Mouse (Mus musculus): Measurements from ENCODE around the gene Btbd9. TPM values are rescaled to one million over a fixed set of nuclear protein-coding genes. Genes with fewer than 3 reads are reported as not detected.

Gene Btbd9
- polyA plus RNA-seq, 1 experiment from 2014 or later: 40.9 TPM

GRCm38 (mm10) chr17:30214393-30214792 is 361.9 kb downstream of the Btbd9 start:
- Histone ChIP-seq H3K4me1 (ENCODE audit: control insufficient read depth in 2 of 2, insufficient read depth in 2 of 2, low read length in 2 of 2) (peaks cover 18 to 39% of the 10 kb centered on the region in 2 experiments), H3K4me3 (ENCODE audit: control insufficient read depth in 1 of 2, insufficient read depth in 1 of 2, low read depth in 1 of 2, low read length in 2 of 2) (no peak overlapping the region), H3K9me3 (ENCODE audit: control insufficient read depth, low read length) (no peaks in the 10 kb centered on the region), H3K36me3 (ENCODE audit: control insufficient read depth, insufficient read depth, low read length) (peaks cover 34% of the 10 kb centered on the region), H3K9ac (ENCODE audit: low read length) (no peak overlapping the region), H3K27me3 (ENCODE audit: control insufficient read depth, insufficient read depth, low read length) (no peaks in the 10 kb centered on the region), H3K27ac (replicated peaks in 1 of 2; ENCODE audit: control insufficient read depth in 1 of 2, insufficient read depth in 1 of 2, low read depth in 2 of 2, low read length in 2 of 2) (no peak overlapping the region), H3K4me2 (ENCODE audit: low read length) (no peak overlapping the region)
- WGBS: 33% methylated on average over 6 of the region's 6 CpGs
- ATAC-seq (ENCODE audit: insufficient number of reproducible peaks, insufficient read depth, low FRiP score, low read depth): no peak

DNA sequence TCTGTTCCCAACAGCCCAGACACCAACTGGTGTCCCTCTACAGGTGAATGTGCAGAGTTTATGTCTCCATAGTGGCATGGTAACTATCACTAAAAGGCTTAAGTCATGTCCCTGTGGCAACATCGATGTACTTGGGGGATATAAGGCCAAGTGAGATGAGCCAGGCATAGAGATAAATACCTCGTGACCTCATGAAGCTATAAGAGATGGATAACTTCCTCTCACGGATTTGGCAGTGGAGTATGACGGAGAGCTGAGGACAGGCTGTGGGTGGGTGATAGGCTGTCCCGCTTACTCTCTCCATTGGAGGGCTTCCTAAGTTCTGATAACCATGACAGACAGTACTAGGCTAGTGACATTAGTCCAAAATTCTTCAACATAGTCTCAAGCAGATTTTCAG is 362.9 kb downstream of the Btbd9 start:
- Histone ChIP-seq H3K4me3 (ENCODE audit: control insufficient read depth in 1 of 2, insufficient read depth in 1 of 2, low read depth in 1 of 2, low read length in 2 of 2) (no peak overlapping the region), H3K4me1 (ENCODE audit: control insufficient read depth in 2 of 2, insufficient read depth in 2 of 2, low read length in 2 of 2) (peaks cover 18 to 39% of the 10 kb centered on the region in 2 experiments), H3K4me2 (ENCODE audit: low read length) (no peak overlapping the region), H3K36me3 (ENCODE audit: control insufficient read depth, insufficient read depth, low read length) (peaks cover 37% of the 10 kb centered on the region), H3K27ac (replicated peaks in 1 of 2; ENCODE audit: control insufficient read depth in 1 of 2, insufficient read depth in 1 of 2, low read depth in 2 of 2, low read length in 2 of 2) (no peak overlapping the region), H3K9me3 (ENCODE audit: control insufficient read depth, low read length) (no peaks in the 10 kb centered on the region), H3K27me3 (ENCODE audit: control insufficient read depth, insufficient read depth, low read length) (no peaks in the 10 kb centered on the region), H3K9ac (ENCODE audit: low read length) (no peak overlapping the region)
- ATAC-seq (ENCODE audit: insufficient number of reproducible peaks, insufficient read depth, low FRiP score, low read depth): no peak
- 62% methylated on average over 5 of the region's 5 CpGs for WGBS

GRCm38 (mm10) chr17:30212647-30213046 is 363.6 kb downstream of the Btbd9 start:
- no peak overlapping the region for H3K4me3 ChIP-seq (ENCODE audit: control insufficient read depth in 1 of 2, insufficient read depth in 1 of 2, low read depth in 1 of 2, low read length in 2 of 2)
- 0 out of 2 replicates have a peak overlapping the region, but pooled peaks have one; percentile 42 for H3K9ac ChIP-seq (ENCODE audit: low read length)
- peak overlapping the region in 1 of 2 experiments; percentile 20; a peak in 1 of 4 replicates for H3K27ac ChIP-seq (replicated peaks in 1 of 2; ENCODE audit: control insufficient read depth in 1 of 2, insufficient read depth in 1 of 2, low read depth in 2 of 2, low read length in 2 of 2)
- no peak for ATAC-seq (ENCODE audit: insufficient number of reproducible peaks, insufficient read depth, low FRiP score, low read depth)
- H3K36me3 ChIP-seq (ENCODE audit: control insufficient read depth, insufficient read depth, low read length): peaks cover 44% of the 10 kb centered on the region
- peaks cover 20 to 41% of the 10 kb centered on the region in 2 experiments for H3K4me1 ChIP-seq (ENCODE audit: control insufficient read depth in 2 of 2, insufficient read depth in 2 of 2, low read length in 2 of 2)
- WGBS: 73% methylated on average over 12 of the region's 12 CpGs
- no peaks in the 10 kb centered on the region for H3K9me3 ChIP-seq (ENCODE audit: control insufficient read depth, low read length)
- H3K4me2 ChIP-seq (ENCODE audit: low read length): no peak overlapping the region
- no peaks in the 10 kb centered on the region for H3K27me3 ChIP-seq (ENCODE audit: control insufficient read depth, insufficient read depth, low read length)

GRCm38 (mm10) chr17:30210936-30211335 is 365.4 kb downstream of the Btbd9 start:
- Histone ChIP-seq H3K4me1 (ENCODE audit: control insufficient read depth in 2 of 2, insufficient read depth in 2 of 2, low read length in 2 of 2) (peaks cover 18 to 36% of the 10 kb centered on the region in 2 experiments), H3K4me3 (ENCODE audit: control insufficient read depth in 1 of 2, insufficient read depth in 1 of 2, low read depth in 1 of 2, low read length in 2 of 2) (no peak overlapping the region), H3K27me3 (ENCODE audit: control insufficient read depth, insufficient read depth, low read length) (no peaks in the 10 kb centered on the region), H3K9ac (ENCODE audit: low read length) (no peak overlapping the region), H3K27ac (replicated peaks in 1 of 2; ENCODE audit: control insufficient read depth in 1 of 2, insufficient read depth in 1 of 2, low read depth in 2 of 2, low read length in 2 of 2) (no peak overlapping the region), H3K9me3 (ENCODE audit: control insufficient read depth, low read length) (no peaks in the 10 kb centered on the region), H3K4me2 (ENCODE audit: low read length) (no peak overlapping the region), H3K36me3 (ENCODE audit: control insufficient read depth, insufficient read depth, low read length) (peaks cover 44% of the 10 kb centered on the region)
- no peak for ATAC-seq (ENCODE audit: insufficient number of reproducible peaks, insufficient read depth, low FRiP score, low read depth)
- 89% methylated on average over 6 of the region's 6 CpGs for WGBS

DNA sequence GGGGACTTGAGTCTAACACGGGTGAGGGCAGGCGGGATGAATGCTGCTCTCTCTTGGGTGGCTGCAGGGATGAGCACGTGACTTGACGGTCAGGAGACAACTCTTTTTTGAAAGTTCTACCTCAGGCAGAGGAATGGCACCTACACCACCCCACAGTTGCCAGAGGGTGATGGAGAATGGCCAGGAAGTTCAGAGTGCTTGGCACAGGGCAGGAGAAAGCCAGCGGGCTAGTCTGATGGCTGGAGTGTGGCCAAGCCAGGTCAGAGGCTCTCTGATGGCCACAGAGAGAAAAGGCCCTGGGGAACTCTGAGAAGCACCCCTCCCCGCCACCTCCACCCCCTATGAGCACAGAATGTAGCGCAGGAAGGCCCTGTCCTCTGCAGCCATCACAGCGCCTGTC is 366.0 kb downstream of the Btbd9 start:
- no peaks in the 10 kb centered on the region for H3K9me3 ChIP-seq (ENCODE audit: control insufficient read depth, low read length)
- no peak overlapping the region for H3K4me3 ChIP-seq (ENCODE audit: control insufficient read depth in 1 of 2, insufficient read depth in 1 of 2, low read depth in 1 of 2, low read length in 2 of 2)
- no peak overlapping the region for H3K4me2 ChIP-seq (ENCODE audit: low read length)
- no peak overlapping the region for H3K27ac ChIP-seq (replicated peaks in 1 of 2; ENCODE audit: control insufficient read depth in 1 of 2, insufficient read depth in 1 of 2, low read depth in 2 of 2, low read length in 2 of 2)
- H3K36me3 ChIP-seq (ENCODE audit: control insufficient read depth, insufficient read depth, low read length): peaks cover 44% of the 10 kb centered on the region
- 88% methylated on average over 8 of the region's 8 CpGs for WGBS
- ATAC-seq (ENCODE audit: insufficient number of reproducible peaks, insufficient read depth, low FRiP score, low read depth): no peak
- no peaks in the 10 kb centered on the region for H3K27me3 ChIP-seq (ENCODE audit: control insufficient read depth, insufficient read depth, low read length)
- no peak overlapping the region for H3K9ac ChIP-seq (ENCODE audit: low read length)
- H3K4me1 ChIP-seq (ENCODE audit: control insufficient read depth in 2 of 2, insufficient read depth in 2 of 2, low read length in 2 of 2): peaks cover 13 to 33% of the 10 kb centered on the region in 2 experiments; a peak in 3 of 4 replicates

- Histone ChIP-seq H3K4me3 (ENCODE audit: control insufficient read depth in 1 of 2, insufficient read depth in 1 of 2, low read depth in 1 of 2, low read length in 2 of 2) (no peak overlapping the region), H3K36me3 (ENCODE audit: control insufficient read depth, insufficient read depth, low read length) (peaks cover 26% of the 10 kb centered on the region), H3K27ac (replicated peaks in 1 of 2; ENCODE audit: control insufficient read depth in 1 of 2, insufficient read depth in 1 of 2, low read depth in 2 of 2, low read length in 2 of 2) (no peak overlapping the region), H3K9ac (ENCODE audit: low read length) (no peak overlapping the region), H3K4me1 (ENCODE audit: control insufficient read depth in 2 of 2, insufficient read depth in 2 of 2, low read length in 2 of 2) (peaks cover 49 to 63% of the 10 kb centered on the region in 2 experiments), H3K27me3 (ENCODE audit: control insufficient read depth, insufficient read depth, low read length) (no peaks in the 10 kb centered on the region), H3K9me3 (ENCODE audit: control insufficient read depth, low read length) (no peaks in the 10 kb centered on the region), H3K4me2 (ENCODE audit: low read length) (no peak overlapping the region)
- 85% methylated on average over 17 of the region's 17 CpGs for WGBS
- ATAC-seq (ENCODE audit: insufficient number of reproducible peaks, insufficient read depth, low FRiP score, low read depth): no peak
These were observed 371.0 kb downstream of the Btbd9 start for GRCm38 (mm10) chr17:30205062-30205825.

GRCm38 (mm10) chr17:30200283-30200682 is 376.0 kb downstream of the Btbd9 start:
- no peak overlapping the region for H3K4me3 ChIP-seq (ENCODE audit: control insufficient read depth in 1 of 2, insufficient read depth in 1 of 2, low read depth in 1 of 2, low read length in 2 of 2)
- no peaks in the 10 kb centered on the region for H3K9me3 ChIP-seq (ENCODE audit: control insufficient read depth, low read length)
- no peaks in the 10 kb centered on the region for H3K36me3 ChIP-seq (ENCODE audit: control insufficient read depth, insufficient read depth, low read length)
- 41% methylated on average over 4 of the region's 4 CpGs for WGBS
- H3K4me2 ChIP-seq (ENCODE audit: low read length): no peak overlapping the region; the same call in 1 of the 2 replicates
- no peak for ATAC-seq (ENCODE audit: insufficient number of reproducible peaks, insufficient read depth, low FRiP score, low read depth)
- peak overlapping the region in 1 of 2 experiments; percentile 85; a peak in 3 of 4 replicates for H3K27ac ChIP-seq (replicated peaks in 1 of 2; ENCODE audit: control insufficient read depth in 1 of 2, insufficient read depth in 1 of 2, low read depth in 2 of 2, low read length in 2 of 2)
- peaks cover 82 to 97% of the 10 kb centered on the region in 2 experiments for H3K4me1 ChIP-seq (ENCODE audit: control insufficient read depth in 2 of 2, insufficient read depth in 2 of 2, low read length in 2 of 2)
- H3K9ac ChIP-seq (ENCODE audit: low read length): peak overlapping the region; percentile 44
- no peaks in the 10 kb centered on the region for H3K27me3 ChIP-seq (ENCODE audit: control insufficient read depth, insufficient read depth, low read length)

All from heart, embryonic 14.5 days (tissue).